Mouse (Mus musculus) regulatory T cell (primary cell): ENCODE data around the gene Lmln.

Source experiments
- in situ Hi-C: fragments of 300-600 bp; cut with MboI, MseI; formaldehyde crosslinking; loops from one replicate; pipeline ENCODE4 v1.15.1; 2025; ENCODE audit warnings: high pct_unique_total_duplicates

The Lmln gene

DNA sequence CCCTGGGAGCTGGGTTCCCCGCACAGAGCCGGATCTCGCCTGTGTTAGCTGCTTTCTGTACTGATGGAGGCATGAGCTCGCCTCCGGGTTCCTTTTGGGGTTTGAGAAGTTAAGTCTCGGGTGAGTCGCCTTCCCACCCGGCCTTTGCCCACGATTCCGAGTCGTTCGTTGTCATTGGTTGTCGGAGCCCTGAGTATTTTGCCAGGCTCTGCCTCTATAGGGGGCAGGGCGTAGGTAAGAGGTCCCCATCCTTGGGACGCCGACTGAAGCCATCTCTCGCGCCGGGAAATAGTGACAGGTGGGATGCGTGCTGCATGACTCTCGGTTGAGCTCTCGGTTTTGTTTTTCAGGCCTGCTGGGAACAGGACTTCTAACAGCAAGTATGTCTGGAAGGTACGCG is 5.5 kb upstream of the Lmln start:
- in situ Hi-C loops: loop anchor here (10.0 kb wide), 1 partner anchor 658 kb away; no protein-coding TSS in a partner anchor

DNA sequence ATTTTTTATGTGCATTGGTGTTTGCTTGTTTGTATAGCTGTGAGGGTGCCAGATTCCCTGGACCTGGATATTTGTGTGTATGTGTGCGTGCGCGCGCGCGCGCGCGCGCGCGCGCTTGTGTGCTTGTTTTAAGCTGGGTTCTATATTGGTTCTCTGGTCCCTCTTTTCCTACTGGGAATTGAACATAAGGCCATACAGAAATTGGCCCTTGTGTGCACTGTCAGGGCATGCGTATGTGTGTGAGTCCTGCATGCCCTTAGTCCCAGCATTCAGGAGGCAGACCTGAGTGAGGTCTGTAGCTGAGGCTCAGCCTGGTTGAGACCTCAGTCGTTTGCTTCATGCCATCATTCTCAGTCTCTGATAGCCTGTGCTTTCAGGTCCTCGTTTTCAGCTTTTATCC is 4.3 kb upstream of the Lmln start:
- in situ Hi-C loops: loop anchor here (10.0 kb wide), 1 partner anchor 657 kb away; no protein-coding TSS in a partner anchor

DNA sequence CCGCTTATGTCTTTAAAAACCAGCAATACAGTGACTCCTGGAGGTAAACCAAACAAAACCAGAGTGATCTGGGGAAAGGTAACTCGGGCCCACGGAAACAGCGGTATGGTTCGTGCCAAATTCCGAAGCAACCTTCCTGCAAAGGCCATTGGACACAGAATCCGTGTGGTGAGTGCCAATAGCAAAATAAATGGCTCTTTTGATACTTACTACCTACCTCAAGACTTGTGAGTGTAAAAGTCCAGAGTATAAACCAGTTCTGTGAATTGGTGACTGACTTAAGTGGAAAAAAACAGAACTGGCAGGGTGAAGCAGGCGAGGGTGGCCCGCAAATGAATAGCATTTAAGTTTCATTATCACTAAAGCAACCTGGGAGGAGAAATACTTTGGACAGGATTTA is 3.7 kb upstream of the Lmln start:
- in situ Hi-C loops: loop anchor here (10.0 kb wide), 1 partner anchor 656 kb away; no protein-coding TSS in a partner anchor

DNA sequence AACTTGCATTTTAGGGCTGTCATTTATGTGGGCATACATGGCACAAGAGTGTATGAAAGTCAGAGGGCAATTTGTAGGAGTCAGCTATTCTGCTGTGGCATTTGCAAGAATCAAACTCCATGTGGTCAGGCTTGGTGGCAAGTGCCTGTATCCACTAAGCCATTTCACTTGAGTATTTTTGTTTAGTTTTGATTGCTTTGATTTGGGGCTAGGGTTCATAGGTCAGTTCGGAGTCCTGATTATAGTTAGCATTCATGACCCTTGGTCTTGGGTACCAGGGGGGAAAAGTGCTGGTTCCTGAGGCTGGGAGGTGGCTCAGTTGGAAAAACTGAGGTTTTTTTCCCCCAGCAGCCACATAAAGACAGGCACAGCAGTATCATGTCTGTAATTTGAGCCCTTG is 2.9 kb upstream of the Lmln start:
- in situ Hi-C loops: loop anchor here (10.0 kb wide), 1 partner anchor 655 kb away; no protein-coding TSS in a partner anchor

DNA sequence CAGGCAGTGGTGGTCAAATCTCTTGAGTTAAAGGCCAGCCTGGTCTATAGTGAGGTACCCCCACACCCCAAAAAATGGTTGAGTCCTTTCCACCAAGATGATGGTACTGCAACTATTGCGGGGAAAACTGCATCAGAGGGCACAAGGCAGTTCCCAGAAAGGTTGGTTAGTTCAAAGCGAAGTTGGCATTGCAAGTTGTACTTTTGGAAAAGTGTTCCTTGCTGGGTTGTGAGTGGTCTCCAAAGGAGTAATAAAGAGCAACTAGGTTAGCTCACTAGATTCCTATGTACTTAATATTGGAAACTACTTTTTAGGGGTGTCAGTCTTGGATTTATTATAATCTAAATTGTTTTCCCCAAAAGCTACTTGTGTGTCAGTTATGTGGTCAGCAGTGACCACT is 1.4 kb upstream of the Lmln start:
- in situ Hi-C loops: loop anchor here (10.0 kb wide), 1 partner anchor 1976 kb away; the partner anchor contains the start of gene Xxylt1

DNA sequence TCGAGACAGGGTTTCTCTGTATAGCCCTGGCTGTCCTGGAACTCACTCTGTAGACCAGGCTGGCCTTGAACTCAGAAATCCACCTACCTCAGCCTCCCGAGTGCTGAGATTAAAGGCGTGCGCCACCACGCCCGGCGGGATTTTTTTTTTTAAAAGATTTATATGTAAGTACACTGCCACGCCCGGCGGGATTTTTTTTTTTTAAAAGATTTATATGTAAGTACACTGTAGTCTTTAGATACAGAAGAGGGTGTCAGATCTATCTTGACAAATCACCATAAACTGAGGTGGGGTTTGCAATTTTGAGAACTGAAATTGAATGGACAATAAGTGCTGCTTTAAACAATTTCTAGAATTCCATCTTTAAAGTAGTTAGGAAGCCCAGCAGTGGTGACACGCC is 921 bp upstream of the Lmln start:
- in situ Hi-C loops: loop anchor here (10.0 kb wide), 1 partner anchor 1977 kb away; the partner anchor contains the start of gene Xxylt1

DNA sequence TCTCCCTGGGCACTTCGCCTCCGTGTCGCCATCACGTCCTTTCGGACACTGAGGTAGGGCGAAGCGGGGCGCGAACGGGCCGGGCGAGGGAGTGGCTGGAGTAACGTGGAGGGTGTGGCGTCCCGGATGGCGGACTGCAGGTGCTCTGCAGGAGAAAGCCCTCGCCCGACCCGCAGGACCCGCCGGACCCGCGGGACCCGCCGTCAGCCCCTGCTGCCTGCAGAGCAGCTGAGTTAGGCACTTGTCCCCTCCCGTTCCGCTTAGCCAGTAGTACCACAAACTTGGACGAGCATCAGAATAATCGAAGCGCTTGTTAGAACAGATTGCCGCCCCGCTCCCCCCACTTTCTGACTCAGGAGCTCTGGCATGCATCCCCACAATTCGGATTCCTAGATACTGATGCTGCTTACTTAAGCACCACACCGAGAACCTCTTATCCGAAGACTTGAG is 386 bp downstream of the Lmln start:
- in situ Hi-C loops: loop anchor here (10.0 kb wide), 1 partner anchor 1978 kb away; the partner anchor contains the start of gene Xxylt1

DNA sequence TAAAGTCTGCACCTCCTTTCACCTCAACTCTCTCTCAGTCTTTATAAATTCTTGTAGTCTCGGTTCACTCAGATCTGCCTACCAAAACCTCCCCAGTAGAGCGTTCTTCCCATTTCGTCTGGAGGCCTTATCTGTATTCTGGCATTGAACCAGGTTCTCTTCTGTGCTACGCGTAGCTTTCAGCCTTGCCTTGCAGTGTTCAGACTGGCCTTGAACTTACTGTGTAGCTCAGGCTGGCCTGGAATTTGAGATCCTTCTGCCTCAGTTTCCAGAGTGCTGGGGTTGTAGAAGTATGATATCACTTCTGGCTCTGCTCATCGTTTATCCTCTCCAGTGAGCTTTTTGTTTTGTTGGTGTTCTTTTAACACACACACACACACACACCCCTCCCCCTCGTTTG is 946 bp downstream of the Lmln start:
- in situ Hi-C loops: loop anchor here (10.0 kb wide), 1 partner anchor 1978 kb away; the partner anchor contains the start of gene Xxylt1

DNA sequence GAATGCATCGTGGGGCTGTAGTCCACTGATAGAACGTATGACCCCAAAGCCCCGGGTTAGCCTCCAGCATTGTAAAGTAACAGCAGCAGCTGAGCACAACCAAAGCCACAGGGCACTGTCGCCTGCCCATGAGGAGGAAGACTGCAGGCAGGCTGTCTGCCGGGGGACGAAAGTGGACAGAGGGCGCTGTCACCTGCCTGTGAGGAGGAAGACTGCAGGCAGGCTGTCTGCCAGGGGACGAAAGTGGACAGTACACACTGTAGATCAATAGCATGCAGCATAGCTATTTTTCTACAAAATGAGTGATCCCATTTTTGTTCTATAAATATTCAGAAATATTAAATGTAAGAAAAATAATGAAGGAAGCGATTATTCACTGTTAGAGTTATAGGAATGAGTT is 2.3 kb downstream of the Lmln start:
- in situ Hi-C loops: loop anchor here (10.0 kb wide), 1 partner anchor 1980 kb away; the partner anchor contains the start of gene Xxylt1

DNA sequence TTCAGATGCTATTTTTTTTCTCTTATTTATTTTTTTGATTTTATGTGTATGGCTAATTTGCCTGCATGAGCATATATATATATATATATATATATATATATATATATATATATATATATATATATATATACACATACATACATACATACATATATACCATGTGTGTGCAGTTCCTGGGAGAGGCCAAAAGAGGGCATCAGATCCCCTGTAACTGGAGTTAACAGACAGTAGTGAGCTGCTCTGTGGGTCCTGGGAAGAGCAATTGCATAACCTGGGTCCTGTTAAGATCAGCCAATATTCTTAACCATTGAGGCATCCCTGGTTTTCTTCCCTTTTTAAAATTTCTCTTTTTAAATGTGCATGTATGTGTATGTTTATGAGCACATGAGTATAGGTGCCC is 8.6 kb downstream of the Lmln start:
- in situ Hi-C loops: no loop called here

DNA sequence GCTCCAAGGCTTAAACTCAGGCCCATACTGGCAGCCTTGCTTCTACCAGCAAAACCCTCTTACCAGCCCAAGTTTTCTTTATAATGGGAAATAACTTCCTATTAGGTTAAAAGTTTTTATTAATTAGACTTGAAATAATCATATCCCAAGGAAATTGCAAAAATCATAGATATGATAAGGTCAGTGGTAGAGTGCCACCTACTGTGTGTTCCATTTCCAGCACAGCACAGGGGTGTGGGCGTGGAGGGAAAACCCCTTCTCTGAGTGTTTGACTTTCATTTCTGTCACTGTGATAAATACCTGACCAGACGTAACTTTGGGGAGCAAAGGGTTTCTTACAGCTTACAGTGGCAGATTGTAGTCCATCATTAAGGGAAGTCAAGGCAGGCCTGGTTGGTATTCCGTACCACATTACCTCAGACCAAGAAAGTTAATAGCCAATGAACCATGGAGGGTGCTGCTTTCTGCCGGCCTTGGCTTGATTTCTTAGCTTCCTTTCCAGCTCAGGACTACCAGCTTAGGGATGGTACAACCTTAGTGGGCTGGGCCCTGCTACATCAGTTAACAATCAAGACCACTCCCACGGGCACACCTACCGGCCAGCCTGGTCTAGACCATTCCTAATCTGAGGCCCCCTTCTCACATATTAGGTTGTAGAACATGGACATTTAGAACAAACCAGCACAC is 10.7 kb downstream of the Lmln start:
- in situ Hi-C loops: no loop called here

DNA sequence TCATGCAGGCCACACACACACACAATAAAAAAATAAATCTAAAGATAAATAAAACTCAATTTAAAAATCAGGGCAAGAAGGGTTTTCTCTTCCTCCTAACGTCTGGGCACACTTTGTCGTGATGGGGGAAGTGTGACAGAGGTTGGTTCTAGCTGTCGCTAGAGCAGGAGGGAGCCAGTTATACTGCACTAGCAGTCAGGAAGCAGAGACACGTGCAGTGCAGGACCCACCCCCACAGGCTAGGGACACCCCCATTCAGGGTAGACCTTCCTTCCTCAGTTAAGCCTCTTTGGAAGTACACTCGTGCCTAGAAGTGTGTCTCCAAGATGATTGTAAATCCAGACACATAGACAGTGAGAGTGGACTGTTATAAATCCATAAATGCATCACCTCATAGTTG is 12.6 kb downstream of the Lmln start:
- in situ Hi-C loops: no loop called here

DNA sequence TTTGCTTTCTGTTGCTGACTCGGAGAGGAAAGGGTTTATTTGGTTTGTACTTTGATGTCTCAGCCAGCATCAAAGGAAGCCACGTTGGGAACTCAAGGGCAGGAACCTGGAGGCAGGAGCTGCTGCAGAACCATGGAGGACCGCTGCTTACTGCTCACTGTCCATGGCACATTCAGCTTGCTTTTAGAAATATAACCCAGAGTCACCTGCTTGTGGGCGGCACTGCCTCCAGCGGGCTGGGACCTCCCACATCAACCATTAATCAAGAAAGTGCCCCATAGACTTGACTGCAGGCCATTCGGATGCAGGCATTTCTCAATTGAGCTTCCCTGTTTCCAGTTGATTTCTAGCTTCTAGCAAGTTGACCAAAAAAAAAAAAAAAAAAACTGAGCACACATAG is 13.8 kb downstream of the Lmln start:
- in situ Hi-C loops: no loop called here

DNA sequence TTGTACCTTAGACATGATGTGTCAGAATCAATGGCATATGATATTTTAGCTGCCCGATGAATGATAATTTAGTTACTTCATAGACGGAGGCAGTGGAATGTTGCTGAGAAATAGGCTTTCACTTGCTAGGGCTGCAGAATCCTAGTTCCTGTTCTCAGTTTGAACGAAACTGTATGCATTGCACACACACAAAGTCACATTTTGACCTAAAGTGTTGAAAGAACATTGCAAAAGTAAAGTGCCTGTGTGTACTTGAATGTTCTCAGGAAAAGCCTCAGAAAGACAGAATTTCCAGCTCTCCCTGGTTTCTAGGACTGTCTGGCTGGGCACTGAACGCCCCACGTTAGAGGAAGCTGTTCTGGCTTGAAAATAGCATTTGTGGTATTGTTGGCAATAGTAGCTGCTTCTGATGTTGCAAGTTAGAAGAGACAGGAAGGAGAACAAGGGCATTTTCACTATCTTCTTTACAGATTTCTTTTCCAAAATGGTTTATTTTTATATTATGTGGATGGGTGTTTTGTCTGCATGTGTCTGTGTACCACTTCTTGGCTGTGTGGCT is 14.8 kb downstream of the Lmln start:
- in situ Hi-C loops: no loop called here

DNA sequence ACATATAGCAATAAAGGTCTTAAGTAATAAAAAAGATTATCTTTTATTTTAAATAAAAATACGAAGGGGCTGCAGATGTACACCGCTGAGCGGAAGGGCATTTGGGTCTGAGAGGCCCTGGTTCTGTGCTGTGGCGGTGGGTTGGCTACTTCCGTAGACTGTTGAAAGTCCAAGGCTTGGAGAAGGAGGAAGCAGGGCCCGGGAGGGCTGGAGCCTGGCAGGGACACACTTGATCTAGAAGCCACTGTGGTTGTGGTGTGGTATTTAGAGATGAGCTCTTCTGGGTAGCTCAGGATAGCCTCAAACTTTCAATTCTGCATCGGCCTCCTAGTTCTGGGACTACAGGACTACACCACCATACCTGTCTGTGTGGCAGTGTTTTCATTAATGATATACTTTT is 17.7 kb downstream of the Lmln start:
- in situ Hi-C loops: no loop called here

DNA sequence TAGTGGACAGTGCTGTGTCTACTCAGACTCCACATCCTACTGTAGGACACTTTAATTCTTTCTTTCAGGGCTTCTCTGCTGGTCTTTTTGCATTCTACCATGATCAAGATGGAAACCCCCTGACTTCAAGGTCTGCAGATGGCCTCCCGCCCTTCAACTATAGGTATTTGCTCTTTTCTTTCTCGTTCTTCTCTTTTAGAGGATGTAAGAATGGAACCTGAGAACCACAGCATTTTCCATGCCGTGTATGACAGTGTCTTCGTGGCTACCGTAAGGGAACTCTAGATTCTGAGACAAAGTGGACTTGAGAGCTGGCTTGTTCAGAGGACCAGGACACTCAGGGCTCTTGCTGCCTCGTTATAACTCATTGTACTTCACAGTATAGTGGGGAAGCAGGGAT is 20.6 kb downstream of the Lmln start:
- in situ Hi-C loops: no loop called here

DNA sequence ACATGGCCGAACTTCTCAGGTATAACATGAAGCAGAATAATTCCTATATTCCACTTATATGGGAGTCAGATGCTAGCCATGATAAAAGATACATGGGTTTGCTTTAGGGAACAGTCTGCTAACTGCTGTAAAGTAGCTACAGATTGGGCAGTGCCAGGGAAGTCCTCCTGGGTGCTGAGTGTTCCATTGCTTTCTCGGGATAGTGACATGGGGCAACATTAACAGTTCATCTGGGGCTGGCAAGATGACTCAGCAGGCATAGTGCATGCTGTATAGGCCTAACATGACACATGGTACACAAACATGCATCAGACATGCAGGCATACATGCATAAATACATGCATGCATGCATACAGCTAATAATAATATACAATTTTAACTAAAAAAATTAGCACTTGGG is 21.7 kb downstream of the Lmln start:
- in situ Hi-C loops: no loop called here

DNA sequence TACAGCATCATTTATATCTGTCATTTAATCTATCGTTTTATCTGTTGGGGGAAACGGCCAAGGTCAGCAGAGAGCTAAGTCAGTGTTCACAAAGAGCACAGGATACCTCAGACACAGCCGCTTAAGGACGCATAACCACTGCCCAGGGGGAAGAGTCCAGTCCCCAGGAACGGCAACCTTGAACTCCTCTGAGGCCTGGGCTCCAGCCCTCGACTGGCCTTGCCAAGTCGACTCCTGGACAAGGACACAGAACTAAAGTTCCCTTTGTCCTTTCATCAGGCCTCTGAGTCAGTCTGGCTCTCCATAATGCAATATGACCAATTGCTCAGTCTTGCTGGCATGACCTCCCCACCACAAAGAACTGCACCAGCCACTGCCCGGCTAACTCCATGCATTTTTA is 23.3 kb downstream of the Lmln start:
- in situ Hi-C loops: no loop called here

DNA sequence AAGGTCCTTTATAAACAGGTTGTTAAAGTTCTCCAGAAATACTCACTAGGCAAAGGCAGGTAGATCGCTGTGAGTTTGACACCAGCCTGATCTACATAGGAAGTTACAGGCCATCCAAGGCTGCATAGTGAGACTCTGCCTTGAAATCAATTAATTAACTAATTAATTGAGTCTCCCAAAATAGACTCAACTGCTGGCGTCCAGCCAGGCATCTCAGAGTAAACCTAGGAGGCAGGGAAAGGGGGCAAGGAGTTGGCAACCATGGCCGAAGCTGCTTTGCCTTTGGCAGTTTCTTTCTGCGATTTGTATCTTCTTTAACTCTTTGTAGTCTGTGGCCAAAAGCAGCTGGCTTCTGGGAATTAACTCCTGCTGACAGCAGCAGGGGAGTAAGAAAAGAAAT is 51.4 kb downstream of the Lmln start:
- in situ Hi-C loops: no loop called here

DNA sequence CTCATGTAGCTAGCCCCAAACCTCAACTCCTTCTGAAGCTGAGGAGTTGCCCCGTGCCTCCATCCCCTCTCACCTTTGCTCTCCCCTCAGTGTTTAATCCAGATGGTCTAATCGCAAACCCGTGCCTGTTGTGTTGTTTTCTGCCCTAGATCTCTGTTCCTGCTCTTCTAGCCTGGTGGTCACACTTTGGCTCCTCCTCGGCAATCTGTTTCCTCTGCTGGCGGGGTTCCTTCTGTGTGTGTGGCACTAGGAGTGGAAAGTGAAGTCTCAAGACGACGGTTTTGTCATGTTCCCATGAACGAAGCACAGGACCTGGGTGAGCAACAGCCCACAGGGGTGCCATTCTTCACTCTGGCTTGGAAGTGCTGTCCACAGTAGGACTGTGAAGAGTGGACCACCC is 61.1 kb downstream of the Lmln start:
- in situ Hi-C loops: no loop called here

DNA sequence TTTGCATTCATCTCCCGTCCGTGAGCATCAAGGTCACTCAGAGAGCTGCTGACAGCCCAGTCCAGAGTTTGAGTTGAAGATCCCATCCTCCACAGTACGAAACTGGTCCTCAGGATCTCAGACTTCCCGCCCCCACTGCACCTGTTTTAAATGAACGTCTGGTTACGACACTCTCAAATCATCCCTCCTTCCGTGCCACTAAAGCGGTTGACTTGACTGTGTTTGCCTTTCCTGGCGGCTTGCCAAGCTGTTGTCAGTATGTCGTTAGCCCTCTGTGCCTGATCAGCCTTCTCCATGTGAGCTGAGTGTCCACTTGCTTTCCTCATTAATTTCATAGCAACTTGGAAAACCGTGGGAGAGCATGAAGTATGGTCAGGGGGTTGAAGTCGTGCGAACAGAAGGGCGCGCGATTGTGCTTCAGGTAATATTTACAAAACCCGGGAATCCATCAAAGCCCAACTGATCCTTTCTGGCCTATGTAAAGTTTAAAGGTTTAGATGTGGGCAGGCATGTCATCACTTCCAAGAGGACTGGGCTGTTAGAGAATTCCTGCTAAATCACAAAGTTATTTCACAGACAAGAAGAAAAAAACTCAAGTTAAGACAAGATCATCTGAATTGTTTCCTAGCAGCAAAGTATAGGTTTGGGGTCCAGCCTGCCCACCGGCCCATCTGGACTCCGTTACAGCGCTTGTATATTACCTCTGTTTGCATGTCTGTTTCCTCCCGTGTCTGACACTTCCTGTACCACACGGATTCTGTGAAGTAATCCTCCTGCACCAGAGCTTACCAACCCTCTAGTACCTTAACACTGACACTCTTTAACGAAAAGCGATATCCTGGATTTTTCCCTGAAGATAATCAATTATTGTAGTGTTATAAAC is 61.9 kb downstream of the Lmln start:
- in situ Hi-C loops: no loop called here

DNA sequence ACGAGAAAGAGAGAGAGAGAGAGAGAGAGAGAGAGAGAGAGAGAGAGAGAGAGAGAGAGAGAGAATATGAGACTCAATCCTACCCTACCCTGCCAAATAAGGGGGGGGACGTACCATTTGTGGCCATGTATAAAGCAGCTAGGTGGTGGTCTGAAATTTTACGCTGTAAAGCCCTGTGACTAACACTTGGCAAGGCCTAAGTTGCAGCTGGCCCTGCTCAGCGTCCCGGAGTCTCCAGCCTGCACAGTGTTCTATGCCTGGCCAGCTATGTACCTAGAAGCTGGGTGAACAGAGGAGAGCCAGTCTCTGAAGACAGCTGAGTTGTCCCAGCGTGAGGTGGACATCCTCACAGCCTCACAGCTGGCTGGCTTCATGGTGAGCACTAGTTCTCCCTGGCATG is 64.7 kb downstream of the Lmln start:
- in situ Hi-C loops: no loop called here
